Mouse (Mus musculus) left cerebral cortex, adult 11 months (tissue): ENCODE data around the gene Atad2b.
A peak's percentile ranks its signal among the peaks of the same experiment; 100 is the strongest.
"Not testable (repeated sequence)": the region's sequence is repeated elsewhere in the genome, so short reads cannot be mapped to it uniquely, and the experiment has no call there.

Experiments
- DNase-seq: peaks from one replicate; pipeline ENCODE4 v3.0.0; 2022; ENCODE audit warnings: low spot score

Atad2b gene

GRCm38 (mm10) chr12:4916994-4917804 lies at the start of gene Atad2b:
TSS of gene Atad2b (plus strand) at chr12:4917353.
- DNase-seq: peak; percentile 94

GRCm38 (mm10) chr12:4868924-4869323 lies 48.2 kb upstream of the Atad2b start:
- no peak for DNase-seq

GRCm38 (mm10) chr12:4871260-4871659 lies 45.9 kb upstream of the Atad2b start:
- no peak for DNase-seq

GRCm38 (mm10) chr12:4872273-4872672 lies 44.9 kb upstream of the Atad2b start:
- DNase-seq: no peak

- no peak for DNase-seq
Observed at GRCm38 (mm10) chr12:4872983-4873477, 44.1 kb upstream of the Atad2b start.

- no peak for DNase-seq
Observed at GRCm38 (mm10) chr12:4873531-4873930, 43.6 kb upstream of the Atad2b start.

- peak; percentile 11 for DNase-seq
Observed at GRCm38 (mm10) chr12:4874161-4874927, 42.8 kb upstream of the Atad2b start, which contains the start of gene Mfsd2b. TSS of gene Mfsd2b (minus strand) at chr12:4874359.

GRCm38 (mm10) chr12:4875623-4876022 lies 41.5 kb upstream of the Atad2b start:
- DNase-seq: no peak

GRCm38 (mm10) chr12:4878296-4878783 lies 38.8 kb upstream of the Atad2b start:
- no peak for DNase-seq

GRCm38 (mm10) chr12:4879048-4879447 lies 38.1 kb upstream of the Atad2b start:
- DNase-seq: no peak

GRCm38 (mm10) chr12:4882086-4882485 lies 35.1 kb upstream of the Atad2b start:
- no peak for DNase-seq

GRCm38 (mm10) chr12:4885062-4885461 lies 32.1 kb upstream of the Atad2b start:
- no peak for DNase-seq

GRCm38 (mm10) chr12:4886581-4886980 lies 30.6 kb upstream of the Atad2b start:
- not testable (repeated sequence) for DNase-seq

GRCm38 (mm10) chr12:4888739-4889138 lies 28.4 kb upstream of the Atad2b start:
- no peak for DNase-seq

- no peak for DNase-seq
Observed at GRCm38 (mm10) chr12:4889251-4889650, 27.9 kb upstream of the Atad2b start.

GRCm38 (mm10) chr12:4889891-4890290 lies 27.3 kb upstream of the Atad2b start:
- no peak for DNase-seq

GRCm38 (mm10) chr12:4898024-4898423 lies 19.1 kb upstream of the Atad2b start:
- DNase-seq: no peak

GRCm38 (mm10) chr12:4905946-4906345 lies 11.2 kb upstream of the Atad2b start:
- no peak for DNase-seq

GRCm38 (mm10) chr12:4906476-4906875 lies 10.7 kb upstream of the Atad2b start:
- no peak for DNase-seq

- DNase-seq: peak; percentile 89
Observed at GRCm38 (mm10) chr12:4906951-4907906, 9.9 kb upstream of the Atad2b start, which contains the start of gene Ubxn2a. TSS of gene Ubxn2a (minus strand) at chr12:4907705.

- no peak for DNase-seq
Observed at GRCm38 (mm10) chr12:4908391-4908790, 8.8 kb upstream of the Atad2b start.
